Mouse (Mus musculus) midbrain, embryonic 14.5 days (tissue): ENCODE measurements around the gene Mettl21c. TPM values are rescaled to one million over a fixed set of nuclear protein-coding genes. Genes with fewer than 3 reads are reported as not detected.

Experiments used
- ATAC-seq: fragments of 200-750 bp; cut with Nextera tagmentation; 2 replicates; pipeline ENCODE4 v1.8.0; 2017; ENCODE audit warnings: moderate number of reproducible peaks, moderate library complexity; ENCODE audit not compliant: low FRiP score, low TSS enrichment
- DNase-seq: peaks from one replicate; pipeline ENCODE4 v3.0.0-alpha.2; 2015
- H3K27ac ChIP-seq: fragments of 300-500 bp; sonication (generic); replicated peaks from 2 replicates; pipeline ENCODE4 v1.5.1; 2014; ENCODE audit warnings: mild to moderate bottlenecking, low read depth, low read length, moderate library complexity
- H3K27me3 ChIP-seq: fragments of 300-500 bp; sonication (generic); 2 replicates; pipeline ENCODE4 v1.6.1; 2014; ENCODE audit warnings: low read length, control low read depth, mixed read lengths; ENCODE audit not compliant: control insufficient read depth, insufficient read depth
- H3K36me3 ChIP-seq: fragments of 300-500 bp; sonication (generic); 2 replicates; pipeline ENCODE4 v1.6.1; 2014; ENCODE audit warnings: low read length, control low read depth; ENCODE audit not compliant: control insufficient read depth, insufficient read depth
- H3K4me1 ChIP-seq: fragments of 300-500 bp; sonication (generic); 2 replicates; pipeline ENCODE4 v1.6.1; 2014; ENCODE audit warnings: mild to moderate bottlenecking, antibody characterized with exemption, low read length, control low read depth; ENCODE audit not compliant: control insufficient read depth, insufficient read depth
- H3K4me2 ChIP-seq: fragments of 300-500 bp; sonication (generic); 2 replicates; pipeline ENCODE4 v1.6.1; 2014; ENCODE audit warnings: mild to moderate bottlenecking, low read length, moderate library complexity
- H3K4me3 ChIP-seq: fragments of 300-500 bp; sonication (generic); replicated peaks from 2 replicates; pipeline ENCODE4 v1.5.1; 2014; ENCODE audit warnings: low read depth, low read length
- H3K9ac ChIP-seq: fragments of 300-500 bp; sonication (generic); replicated peaks from 2 replicates; pipeline ENCODE4 v1.6.1; 2014; ENCODE audit warnings: mild to moderate bottlenecking, low read length, moderate library complexity
- H3K9me3 ChIP-seq: fragments of 300-500 bp; sonication (generic); 2 replicates; pipeline ENCODE4 v1.6.1; 2016; ENCODE audit warnings: low read length, control low read depth, mixed read lengths; ENCODE audit not compliant: control insufficient read depth
- WGBS: fragments of 180-500 bp; shearing (Covaris S2); extraction: QIAGEN DNeasy Blood & Tissue Kit; methylation state at CpG from one replicate; pipeline ENCODE4 v1.1.7; 2014; 5-methylcytosine and 5-hydroxymethylcytosine counted together
- polyA plus RNA-seq: library from polyadenylated mRNA; unstranded; fragments of >200 nt; fragmentation: Nextera tagmentation; extraction: Ambion mirVana; gene quantifications from 2 replicates; pipeline ENCODE4 v1.2.1, GENCODE M21; 2014

Gene Mettl21c
- polyA plus RNA-seq, 1 experiment from 2014 or later: 1.6 TPM

- Histone ChIP-seq H3K4me3 (no peak overlapping the region), H3K9ac (no peak overlapping the region), H3K36me3 (peaks cover 39% of the 10 kb centered on the region), H3K4me2 (no peak overlapping the region), H3K27me3 (no peaks in the 10 kb centered on the region), H3K27ac (no peak overlapping the region), H3K9me3 (no peaks in the 10 kb centered on the region), H3K4me1 (no peaks in the 10 kb centered on the region)
- WGBS: 84% methylated on average over 4 of the region's 4 CpGs
- DNase-seq (peak; percentile 5), ATAC-seq (no peak)
Measured at GRCm38 (mm10) chr1:43966756-43967155, 53.1 kb downstream of the Mettl21c start.

GRCm38 (mm10) chr1:43964381-43964780, 55.5 kb downstream of the Mettl21c start:
- ATAC-seq: no peak
- Histone ChIP-seq H3K4me2 (no peak overlapping the region), H3K36me3 (peaks cover 48% of the 10 kb centered on the region), H3K9me3 (no peaks in the 10 kb centered on the region), H3K9ac (no peak overlapping the region), H3K4me1 (no peaks in the 10 kb centered on the region), H3K27me3 (no peaks in the 10 kb centered on the region), H3K27ac (no peak overlapping the region), H3K4me3 (no peak overlapping the region)
- DNase-seq: no peak
- WGBS: 95% methylated on average over 4 of the region's 4 CpGs

Other genes with a start within 250 kb of the Mettl21c start
- 13.9 and 14.8 TPM in 2 replicates for gene Uxs1, start 192.2 kb downstream of the Mettl21c start, polyA plus RNA-seq
- 37.7 and 56.3 TPM in 2 replicates for gene Tpp2, start 86.4 kb downstream of the Mettl21c start, polyA plus RNA-seq
- gene Gm8251, start 41.9 kb upstream of the Mettl21c start, polyA plus RNA-seq: 0.05 and 0.08 TPM in 2 replicates
- gene Tex30, start 82.4 kb upstream of the Mettl21c start, polyA plus RNA-seq: 49.4 and 55.0 TPM in 2 replicates
- gene Kdelc1, start 98.8 kb upstream of the Mettl21c start, polyA plus RNA-seq: 26.9 and 32.4 TPM in 2 replicates
- gene Bivm, start 98.9 kb upstream of the Mettl21c start, polyA plus RNA-seq: 33.8 and 41.3 TPM in 2 replicates
- gene Ercc5, start 127.7 kb upstream of the Mettl21c start, polyA plus RNA-seq: 26.5 and 38.8 TPM in 2 replicates
- not detected in 2 replicates for gene Mettl21e, start 198.9 kb upstream of the Mettl21c start, polyA plus RNA-seq